Mouse (Mus musculus): ENCODE data around the gene Sufu.

DNA sequence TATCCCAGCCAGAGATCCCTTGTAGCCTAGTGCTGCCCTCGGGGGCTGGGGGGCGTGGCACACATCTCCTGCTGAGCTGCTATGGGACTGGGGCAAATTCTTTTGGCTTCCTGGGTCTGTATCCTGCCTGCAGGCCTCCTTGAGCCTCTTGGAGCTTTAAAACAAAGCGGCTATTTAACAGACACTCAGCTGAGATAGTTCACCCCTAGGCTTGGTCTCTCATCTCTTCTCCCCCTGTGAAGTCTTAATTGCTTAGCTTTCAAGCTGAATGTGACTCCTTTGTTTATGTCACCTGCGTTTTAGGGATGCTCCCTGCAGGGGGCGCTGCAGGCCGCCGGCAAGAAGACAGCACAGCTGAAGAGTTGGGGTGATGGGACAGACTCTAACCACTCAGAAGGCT lies 38.8 kb downstream of the Sufu start:
- TF ChIP-seq CTCF (IDR thresholded peaks at IDR 0.05; ENCODE audit: borderline replicate concordance, insufficient read depth, low read depth, low read length), result peak; percentile 37; the same call in 1 of the 2 replicates
- TF ChIP-seq POLR2A (IDR thresholded peaks at IDR 0.05; ENCODE audit: borderline replicate concordance, insufficient read depth, low read length), result no peak

Data from cerebellum, adult 2 months (tissue).